Mouse (Mus musculus): ENCODE measurements around the gene Slc7a11. TPM values are rescaled to one million over a fixed set of nuclear protein-coding genes. Genes with fewer than 3 reads are reported as not detected.

The Slc7a11 gene
- polyA plus RNA-seq, 1 experiment, result 0.99 TPM

DNA sequence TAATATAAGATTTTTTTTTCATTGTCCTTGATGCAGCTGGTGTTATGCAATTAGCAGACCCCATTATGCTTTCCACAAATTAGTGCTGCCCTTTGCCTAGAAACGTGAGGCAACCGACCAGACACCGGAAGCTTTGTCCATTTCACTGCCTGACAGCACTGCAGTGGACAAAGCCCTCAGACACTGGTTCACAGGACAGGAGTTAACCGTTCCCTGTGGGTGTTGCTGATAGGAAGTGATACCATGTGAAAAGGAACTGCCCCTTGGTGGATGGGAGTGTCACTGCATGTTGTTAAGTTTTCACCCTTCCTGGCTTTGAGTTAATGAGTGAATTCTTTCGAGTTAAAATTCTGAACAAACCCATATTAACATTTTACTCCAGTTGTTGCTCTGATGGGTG, 60.7 kb downstream of the Slc7a11 start:
- H3K4me1 ChIP-seq (ENCODE audit: control insufficient read depth, insufficient read depth, insufficient read length), result no peaks in the 10 kb centered on the region
- H3K36me3 ChIP-seq (ENCODE audit: control insufficient read depth, insufficient read depth, low read length), result no peaks in the 10 kb centered on the region
- WGBS, result 1% methylated on average over 5 of the region's 5 CpGs
- no peak for TF ChIP-seq CTCF (IDR thresholded peaks at IDR 0.05; ENCODE audit: extremely low read depth, insufficient read depth, insufficient read length, insufficient replicate concordance)
- TF ChIP-seq POLR2A (IDR thresholded peaks at IDR 0.05; ENCODE audit: low read depth, low read length), result no peak
- DNase-seq (ENCODE audit: low read depth in 1 of 2, low spot score in 2 of 2), result no peak
- H3K4me3 ChIP-seq (ENCODE audit: extremely low read depth, insufficient read depth, insufficient read length), result no peak overlapping the region
- H3K27ac ChIP-seq (ENCODE audit: insufficient read depth, low read length), result no peak overlapping the region
- H3K27me3 ChIP-seq (ENCODE audit: control insufficient read depth, insufficient read depth, low read length), result no peaks in the 10 kb centered on the region

DNA sequence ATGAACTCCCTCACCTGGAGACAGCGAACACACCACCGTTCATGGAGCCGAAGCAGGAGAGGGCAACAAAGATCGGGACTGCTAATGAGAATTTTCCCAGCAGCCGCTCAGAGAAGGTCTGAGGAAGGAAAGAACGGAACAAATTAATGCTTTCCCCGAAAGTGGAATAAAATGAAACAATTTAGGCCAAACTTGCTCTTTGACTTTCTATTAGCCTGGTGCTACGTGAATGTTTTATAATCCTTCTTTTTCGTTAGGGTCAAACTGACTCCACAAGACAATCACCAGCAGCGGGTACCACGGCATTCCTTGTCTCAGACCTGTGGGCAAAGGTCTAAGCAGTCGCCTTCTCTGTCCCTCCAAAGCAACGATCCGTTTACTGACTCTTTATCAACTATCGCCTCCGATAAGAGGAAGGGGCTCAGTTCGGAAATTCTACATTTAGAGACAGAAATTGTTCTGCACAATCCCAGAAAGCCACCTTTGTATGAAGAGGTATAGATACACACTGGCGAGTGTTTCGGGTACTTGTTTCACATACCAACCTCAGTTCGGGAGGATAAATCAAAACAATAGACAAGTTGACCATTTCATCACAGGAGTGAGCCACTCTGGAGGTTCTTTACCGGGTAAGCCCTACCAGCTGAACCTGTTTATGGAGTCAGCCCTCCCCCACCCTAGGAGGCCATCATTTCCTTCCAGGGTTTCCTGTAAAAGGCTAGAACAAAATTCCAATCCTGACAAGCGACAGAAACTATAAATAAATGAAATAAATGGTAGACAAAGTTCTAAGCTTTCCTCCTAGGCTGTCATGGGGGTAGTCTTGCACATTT, 61.3 kb downstream of the Slc7a11 start:
- Histone ChIP-seq H3K27me3 (ENCODE audit: control insufficient read depth, insufficient read depth, low read length) (no peaks in the 10 kb centered on the region), H3K4me3 (ENCODE audit: extremely low read depth, insufficient read depth, insufficient read length) (no peak overlapping the region), H3K36me3 (ENCODE audit: control insufficient read depth, insufficient read depth, low read length) (no peaks in the 10 kb centered on the region), H3K27ac (ENCODE audit: insufficient read depth, low read length) (no peak overlapping the region), H3K4me1 (ENCODE audit: control insufficient read depth, insufficient read depth, insufficient read length) (no peaks in the 10 kb centered on the region)
- no peak for DNase-seq (ENCODE audit: low read depth in 1 of 2, low spot score in 2 of 2)
- 22% methylated on average over 22 of the region's 22 CpGs for WGBS
- TF ChIP-seq POLR2A (IDR thresholded peaks at IDR 0.05; ENCODE audit: low read depth, low read length), result no peak
- no peak for TF ChIP-seq CTCF (IDR thresholded peaks at IDR 0.05; ENCODE audit: extremely low read depth, insufficient read depth, insufficient read length, insufficient replicate concordance)

DNA sequence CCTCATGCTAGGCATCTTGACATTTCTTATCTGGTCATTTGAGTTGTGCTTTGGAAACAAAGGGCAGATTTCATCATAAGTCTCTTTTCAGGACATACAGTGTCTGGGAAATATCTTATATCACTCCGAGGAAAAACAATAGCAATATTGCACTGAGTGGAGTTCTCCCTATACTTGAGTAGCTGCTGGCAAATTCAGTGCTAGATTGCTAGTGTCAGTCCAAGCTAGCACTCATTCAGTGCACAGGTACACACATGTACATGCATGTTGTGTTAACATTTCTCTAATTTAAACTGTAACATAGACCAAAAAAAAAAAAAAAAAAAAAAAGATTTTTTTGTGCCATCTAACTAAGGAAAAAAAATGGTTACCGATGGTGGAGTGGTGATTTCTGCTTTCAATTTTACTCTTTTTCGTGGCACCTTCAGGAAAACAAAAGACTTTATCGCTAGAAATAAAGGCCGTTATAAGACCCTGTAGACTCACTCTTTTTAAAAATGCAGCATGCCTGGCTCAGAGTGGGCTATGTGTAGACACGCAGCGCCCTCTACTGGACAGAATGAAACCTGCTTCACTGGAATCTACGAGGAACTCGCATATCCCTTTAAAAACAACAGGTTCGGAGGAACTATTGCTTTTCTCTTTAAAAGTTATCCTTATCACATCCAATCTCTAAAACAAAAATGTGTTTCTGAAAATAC, 62.1 kb downstream of the Slc7a11 start:
- 15% methylated on average over 10 of the region's 10 CpGs for WGBS
- H3K36me3 ChIP-seq (ENCODE audit: control insufficient read depth, insufficient read depth, low read length), result no peaks in the 10 kb centered on the region
- no peaks in the 10 kb centered on the region for H3K4me1 ChIP-seq (ENCODE audit: control insufficient read depth, insufficient read depth, insufficient read length)
- peak; percentile 17 to 55 for DNase-seq (ENCODE audit: low read depth in 1 of 2, low spot score in 2 of 2)
- H3K27ac ChIP-seq (ENCODE audit: insufficient read depth, low read length), result no peak overlapping the region
- no peak overlapping the region for H3K4me3 ChIP-seq (ENCODE audit: extremely low read depth, insufficient read depth, insufficient read length)
- TF ChIP-seq POLR2A (IDR thresholded peaks at IDR 0.05; ENCODE audit: low read depth, low read length) (no peak), CTCF (IDR thresholded peaks at IDR 0.05; ENCODE audit: extremely low read depth, insufficient read depth, insufficient read length, insufficient replicate concordance) (peak; percentile 36; the same call in 1 of the 2 replicates)
- H3K27me3 ChIP-seq (ENCODE audit: control insufficient read depth, insufficient read depth, low read length), result no peaks in the 10 kb centered on the region

DNA sequence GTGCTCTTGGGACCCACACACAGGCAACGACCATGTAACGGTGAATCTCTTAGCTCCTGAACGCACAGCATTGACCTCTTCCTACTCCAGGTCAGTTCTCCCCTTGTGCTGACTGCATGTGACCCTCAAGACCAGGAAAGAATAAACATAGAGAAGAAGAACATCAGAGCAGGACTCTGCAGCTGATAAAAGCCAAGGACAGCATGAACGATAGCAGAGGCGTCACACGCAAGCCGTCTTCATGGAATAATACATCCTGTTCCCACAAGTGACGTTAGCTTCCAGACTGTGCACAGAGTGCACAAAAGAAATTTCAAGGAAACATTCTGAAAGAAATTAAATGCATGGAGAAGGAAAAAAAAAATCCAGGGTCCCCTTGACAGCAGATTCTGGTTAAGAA, 63.5 kb downstream of the Slc7a11 start:
- Histone ChIP-seq H3K4me1 (ENCODE audit: control insufficient read depth, insufficient read depth, insufficient read length) (no peaks in the 10 kb centered on the region), H3K4me3 (ENCODE audit: extremely low read depth, insufficient read depth, insufficient read length) (no peak overlapping the region), H3K27ac (ENCODE audit: insufficient read depth, low read length) (no peak overlapping the region), H3K27me3 (ENCODE audit: control insufficient read depth, insufficient read depth, low read length) (no peaks in the 10 kb centered on the region), H3K36me3 (ENCODE audit: control insufficient read depth, insufficient read depth, low read length) (no peaks in the 10 kb centered on the region)
- TF ChIP-seq CTCF (IDR thresholded peaks at IDR 0.05; ENCODE audit: extremely low read depth, insufficient read depth, insufficient read length, insufficient replicate concordance), result no peak
- TF ChIP-seq POLR2A (IDR thresholded peaks at IDR 0.05; ENCODE audit: low read depth, low read length), result no peak
- DNase-seq (ENCODE audit: low read depth in 1 of 2, low spot score in 2 of 2), result no peak
- WGBS, result 94% methylated on average over 8 of the region's 8 CpGs

- Histone ChIP-seq H3K36me3 (ENCODE audit: control insufficient read depth, insufficient read depth, low read length) (no peaks in the 10 kb centered on the region), H3K4me3 (ENCODE audit: extremely low read depth, insufficient read depth, insufficient read length) (no peak overlapping the region), H3K27ac (ENCODE audit: insufficient read depth, low read length) (no peak overlapping the region), H3K27me3 (ENCODE audit: control insufficient read depth, insufficient read depth, low read length) (no peaks in the 10 kb centered on the region), H3K4me1 (ENCODE audit: control insufficient read depth, insufficient read depth, insufficient read length) (no peaks in the 10 kb centered on the region)
- DNase-seq (ENCODE audit: low read depth in 1 of 2, low spot score in 2 of 2), result no peak
- TF ChIP-seq CTCF (IDR thresholded peaks at IDR 0.05; ENCODE audit: extremely low read depth, insufficient read depth, insufficient read length, insufficient replicate concordance) (no peak), POLR2A (IDR thresholded peaks at IDR 0.05; ENCODE audit: low read depth, low read length) (no peak)
Observed at GRCm38 (mm10) chr3:50375477-50375876, 67.9 kb downstream of the Slc7a11 start.

DNA sequence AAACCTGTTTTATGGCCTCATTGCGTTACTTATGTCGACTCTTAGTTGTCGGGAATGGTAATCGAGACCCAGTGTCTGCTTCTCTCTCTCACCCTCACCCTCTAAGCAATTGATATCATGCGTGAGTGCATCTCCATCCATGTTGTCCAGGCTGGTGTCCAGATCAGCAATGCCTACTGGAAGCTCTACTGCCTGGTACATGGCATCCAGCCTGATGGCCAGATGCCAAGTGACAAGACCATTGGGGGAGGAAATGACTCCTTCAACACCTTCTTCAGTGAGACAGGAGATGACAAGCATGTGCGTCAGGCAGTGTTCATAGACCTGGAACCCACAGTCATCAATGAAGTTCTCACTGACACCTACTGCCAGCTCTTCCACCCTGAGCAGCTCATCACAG, 73.6 kb downstream of the Slc7a11 start:
- H3K4me3 ChIP-seq (ENCODE audit: extremely low read depth, insufficient read depth, insufficient read length), result no peak overlapping the region
- H3K27me3 ChIP-seq (ENCODE audit: control insufficient read depth, insufficient read depth, low read length), result no peaks in the 10 kb centered on the region
- no peak overlapping the region for H3K27ac ChIP-seq (ENCODE audit: insufficient read depth, low read length)
- DNase-seq (ENCODE audit: low read depth in 1 of 2, low spot score in 2 of 2), result no peak
- H3K36me3 ChIP-seq (ENCODE audit: control insufficient read depth, insufficient read depth, low read length), result no peaks in the 10 kb centered on the region
- H3K4me1 ChIP-seq (ENCODE audit: control insufficient read depth, insufficient read depth, insufficient read length), result no peaks in the 10 kb centered on the region
- TF ChIP-seq POLR2A (IDR thresholded peaks at IDR 0.05; ENCODE audit: low read depth, low read length) (no peak), CTCF (IDR thresholded peaks at IDR 0.05; ENCODE audit: extremely low read depth, insufficient read depth, insufficient read length, insufficient replicate concordance) (no peak)
- WGBS, result 90% methylated on average over 6 of the region's 6 CpGs

GRCm38 (mm10) chr3:50367175-50367574, 76.2 kb downstream of the Slc7a11 start:
- no peak for DNase-seq (ENCODE audit: low read depth in 1 of 2, low spot score in 2 of 2)
- 76% methylated on average over 3 of the region's 3 CpGs for WGBS
- H3K27me3 ChIP-seq (ENCODE audit: control insufficient read depth, insufficient read depth, low read length), result no peaks in the 10 kb centered on the region
- no peak overlapping the region for H3K27ac ChIP-seq (ENCODE audit: insufficient read depth, low read length)
- no peak for TF ChIP-seq POLR2A (IDR thresholded peaks at IDR 0.05; ENCODE audit: low read depth, low read length)
- TF ChIP-seq CTCF (IDR thresholded peaks at IDR 0.05; ENCODE audit: extremely low read depth, insufficient read depth, insufficient read length, insufficient replicate concordance), result no peak
- no peak overlapping the region for H3K4me3 ChIP-seq (ENCODE audit: extremely low read depth, insufficient read depth, insufficient read length)
- no peaks in the 10 kb centered on the region for H3K4me1 ChIP-seq (ENCODE audit: control insufficient read depth, insufficient read depth, insufficient read length)
- H3K36me3 ChIP-seq (ENCODE audit: control insufficient read depth, insufficient read depth, low read length), result no peaks in the 10 kb centered on the region
